Mouse (Mus musculus): ENCODE data around the gene Hmx1.

Hmx1 gene

GRCm38 (mm10) chr5:35388491-35389111 lies at the start of gene Hmx1:
Gene Hmx1 (plus strand): TSS chr5:35389108.
- no peak for DNase-seq (ENCODE audit: extremely low read depth, low read depth)

- no peak for DNase-seq (ENCODE audit: extremely low read depth, low read depth)
These were observed 43.8 kb upstream of the Hmx1 start for GRCm38 (mm10) chr5:35345084-35345483.

GRCm38 (mm10) chr5:35348794-35349193 lies 40.1 kb upstream of the Hmx1 start:
- no peak for DNase-seq (ENCODE audit: extremely low read depth, low read depth)

DNA sequence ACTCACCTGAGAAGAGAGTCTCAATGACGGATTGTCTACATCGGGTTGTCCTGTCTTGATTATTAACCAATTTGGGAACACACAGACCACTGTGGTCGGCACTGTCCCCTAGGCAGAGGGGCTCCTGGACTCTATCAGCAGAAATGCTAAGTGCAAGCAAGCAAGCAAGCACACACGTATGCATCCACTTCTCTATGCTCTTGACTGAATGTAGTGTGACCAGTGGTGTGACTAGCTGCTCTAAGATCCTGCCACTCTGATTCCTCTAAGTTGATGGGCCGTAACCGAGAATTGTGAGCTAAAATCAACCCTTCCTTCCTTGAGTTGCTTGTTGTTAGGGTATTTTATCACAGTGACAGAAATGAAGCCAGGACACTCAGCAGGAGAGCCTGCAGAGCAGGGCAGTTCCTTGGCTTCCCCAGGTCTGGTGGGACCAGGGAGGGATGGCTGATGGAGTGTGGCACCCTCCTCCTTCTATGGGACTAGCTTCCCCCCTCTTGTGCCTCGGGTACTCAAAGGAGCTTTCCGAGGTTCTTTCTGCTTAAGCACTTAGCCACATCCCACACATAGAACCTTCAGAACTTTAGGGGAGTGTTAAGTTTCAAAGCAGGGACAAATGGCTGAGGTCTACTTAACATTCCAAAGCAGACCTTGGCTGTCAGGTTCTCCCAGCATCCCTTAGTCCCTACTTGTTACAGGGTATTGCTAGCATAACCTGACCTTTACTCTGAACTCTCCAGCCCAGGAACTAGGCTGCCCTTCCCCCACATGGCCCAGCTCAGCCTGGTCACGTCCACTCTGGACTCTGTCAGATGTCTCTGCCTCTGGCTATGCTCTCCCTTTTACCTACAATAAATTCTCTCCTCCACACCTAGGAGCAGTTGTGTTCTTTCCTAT lies 31.1 kb upstream of the Hmx1 start:
- DNase-seq (ENCODE audit: extremely low read depth, low read depth) = no peak

DNA sequence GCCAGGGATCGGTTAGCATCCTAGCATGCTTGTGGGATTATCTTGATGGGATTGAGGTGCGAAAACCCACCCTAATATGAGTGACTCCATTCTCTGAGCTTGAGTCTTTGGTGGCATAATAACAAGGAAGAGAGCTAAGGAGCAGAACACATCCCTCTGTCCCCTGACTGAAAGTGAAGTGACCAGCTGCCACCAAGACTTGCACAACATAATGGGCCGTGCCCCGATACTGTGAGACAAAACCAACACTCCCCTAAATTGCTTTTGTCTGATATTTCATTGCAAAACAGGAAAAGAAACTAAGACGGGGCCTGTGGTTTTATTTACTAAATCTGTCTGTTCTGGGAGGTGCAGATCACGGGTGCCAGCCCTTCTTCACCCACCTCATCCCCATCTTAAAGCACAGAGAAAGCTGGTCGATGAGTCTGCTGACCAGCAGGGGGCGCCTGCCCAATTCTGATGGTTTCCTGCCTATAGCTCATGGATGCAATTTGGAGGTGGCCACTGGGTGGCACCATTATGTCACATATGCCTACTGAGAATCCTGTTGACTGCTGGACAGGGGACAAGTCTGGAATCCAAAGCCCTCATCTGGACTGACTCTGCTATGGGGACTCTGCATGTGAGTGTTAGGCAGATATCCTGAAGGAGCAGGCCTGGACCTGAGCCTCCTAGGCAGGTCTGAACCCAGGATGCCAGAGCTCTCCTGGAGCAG lies 27.2 kb upstream of the Hmx1 start:
- peak; percentile 1 for DNase-seq (ENCODE audit: extremely low read depth, low read depth)

GRCm38 (mm10) chr5:35366241-35367032 lies 22.5 kb upstream of the Hmx1 start:
- no peak for DNase-seq (ENCODE audit: extremely low read depth, low read depth)

DNA sequence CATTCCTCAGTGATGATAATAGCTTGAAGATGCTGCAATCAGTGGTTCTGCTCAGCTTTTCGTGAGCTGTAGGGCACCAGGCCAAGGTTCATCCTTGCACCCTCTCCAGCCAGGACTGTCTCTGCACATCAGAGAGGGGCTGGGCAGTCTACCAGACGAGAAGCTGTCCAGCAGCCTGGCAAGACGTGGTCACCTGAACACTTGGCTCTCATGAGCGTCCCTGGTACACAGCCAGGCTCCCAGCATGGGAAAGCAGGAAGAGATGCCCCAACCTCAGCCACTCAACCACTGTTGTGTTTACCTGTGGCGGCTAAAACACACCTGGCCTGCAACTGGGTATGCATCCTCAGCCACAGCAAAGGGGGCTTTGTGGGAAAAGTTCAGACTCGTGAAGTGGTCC lies 20.0 kb upstream of the Hmx1 start:
- DNase-seq (ENCODE audit: extremely low read depth, low read depth) = no peak

DNA sequence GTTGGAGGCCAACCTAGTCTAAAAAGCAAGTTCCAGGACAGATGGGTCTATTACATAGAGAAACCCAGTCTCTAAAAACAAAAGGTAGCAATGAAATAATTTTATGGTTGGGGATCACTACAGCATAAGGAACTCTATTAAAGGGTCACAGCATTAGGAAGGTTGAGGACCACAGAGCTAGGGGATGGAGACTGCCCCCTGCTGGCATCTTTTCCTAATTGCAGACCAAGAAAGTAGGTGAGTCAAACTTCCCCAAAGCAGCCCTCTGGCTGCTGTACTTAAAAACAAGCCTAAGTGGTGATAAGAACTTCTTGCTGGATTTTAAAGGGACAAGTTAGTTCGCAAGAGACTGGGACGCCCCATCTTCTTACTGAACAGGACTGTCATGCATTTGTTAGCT lies 9.8 kb upstream of the Hmx1 start:
- no peak for DNase-seq (ENCODE audit: extremely low read depth, low read depth)

- no peak for DNase-seq (ENCODE audit: extremely low read depth, low read depth)
These were observed 9.1 kb upstream of the Hmx1 start for GRCm38 (mm10) chr5:35379815-35380214.

GRCm38 (mm10) chr5:35387834-35388490 lies 946 bp upstream of the Hmx1 start:
- DNase-seq (ENCODE audit: extremely low read depth, low read depth) = no peak

GRCm38 (mm10) chr5:35389441-35389840 lies 533 bp downstream of the Hmx1 start:
- DNase-seq (ENCODE audit: extremely low read depth, low read depth) = no peak

DNA sequence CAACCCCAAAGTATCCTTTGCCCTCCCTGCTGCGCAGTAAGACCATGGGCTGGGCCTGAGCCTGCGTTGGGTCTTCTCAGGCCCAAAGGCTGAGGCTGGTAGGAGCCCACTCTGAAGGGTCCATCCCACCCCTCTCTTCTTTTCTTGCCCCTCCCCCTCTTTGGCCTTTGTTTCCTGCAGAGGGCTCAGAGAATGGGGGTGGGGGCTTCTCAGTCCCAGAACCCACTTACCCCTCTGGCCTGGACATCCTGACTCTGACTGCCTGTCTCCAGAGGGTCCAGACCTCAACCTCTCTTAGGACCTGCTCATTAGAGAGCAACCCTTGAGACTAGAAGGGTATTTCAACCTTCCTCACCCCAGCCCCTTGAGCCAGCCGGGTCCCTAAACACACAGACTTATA lies 1.0 kb downstream of the Hmx1 start:
- DNase-seq (ENCODE audit: extremely low read depth, low read depth) = no peak

GRCm38 (mm10) chr5:35390848-35391655 lies 2.1 kb downstream of the Hmx1 start:
- DNase-seq (ENCODE audit: extremely low read depth, low read depth) = no peak

GRCm38 (mm10) chr5:35391656-35392333 lies 2.9 kb downstream of the Hmx1 start:
- no peak for DNase-seq (ENCODE audit: extremely low read depth, low read depth)

- no peak for DNase-seq (ENCODE audit: extremely low read depth, low read depth)
These were observed 3.4 kb downstream of the Hmx1 start for GRCm38 (mm10) chr5:35392334-35392695.

GRCm38 (mm10) chr5:35395566-35396440 lies 6.9 kb downstream of the Hmx1 start:
- DNase-seq (ENCODE audit: extremely low read depth, low read depth) = no peak

DNA sequence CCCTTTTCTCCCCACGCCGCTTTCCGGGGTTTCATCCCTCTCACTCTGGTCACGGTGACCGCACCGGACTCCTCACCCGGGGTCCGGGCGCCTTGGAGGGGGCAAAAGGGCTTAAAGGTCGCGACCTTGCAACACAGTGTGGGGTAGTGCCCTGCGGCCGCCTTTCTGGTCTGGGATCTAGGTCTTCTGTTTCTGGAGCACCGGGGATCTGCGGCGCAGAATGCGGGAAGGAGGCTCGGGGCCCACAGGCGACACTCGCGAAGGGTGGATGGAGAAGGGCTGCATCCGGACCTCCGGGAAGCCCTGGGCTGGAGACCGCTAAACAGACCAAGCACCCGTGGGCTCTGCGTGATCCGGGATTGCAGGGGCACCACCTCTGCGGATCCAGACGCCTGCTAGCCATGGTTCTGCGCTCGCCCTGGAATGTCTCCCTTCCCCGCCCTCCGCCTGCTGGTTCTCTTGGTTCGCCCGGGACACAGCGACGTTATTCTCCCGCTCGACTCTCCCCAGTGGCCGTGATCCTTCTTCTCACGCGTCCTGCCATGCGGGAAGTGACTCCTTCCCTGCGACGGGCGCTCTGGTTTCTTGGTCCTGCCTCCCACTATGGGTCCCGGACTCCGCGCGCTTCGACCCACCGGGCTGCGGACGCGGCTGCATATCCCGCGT lies 8.2 kb downstream of the Hmx1 start:
- DNase-seq (ENCODE audit: extremely low read depth, low read depth) = no peak

Measured in MEL-GATA-1-ER (cell line).